Mouse (Mus musculus) Muller cell, postnatal 12 days (primary cell): ENCODE measurements around the gene Milr1.
A peak's percentile ranks its signal among the peaks of the same experiment; 100 is the strongest.
"Not testable (repeated sequence)": the region's sequence is repeated elsewhere in the genome, so short reads cannot be mapped to it uniquely, and the experiment has no call there.

Experiments
- DNase-seq: peaks from one replicate; pipeline ENCODE4 v3.0.0-alpha.2; 2015; ENCODE audit errors: inconsistent ontology term

Gene Milr1

DNA sequence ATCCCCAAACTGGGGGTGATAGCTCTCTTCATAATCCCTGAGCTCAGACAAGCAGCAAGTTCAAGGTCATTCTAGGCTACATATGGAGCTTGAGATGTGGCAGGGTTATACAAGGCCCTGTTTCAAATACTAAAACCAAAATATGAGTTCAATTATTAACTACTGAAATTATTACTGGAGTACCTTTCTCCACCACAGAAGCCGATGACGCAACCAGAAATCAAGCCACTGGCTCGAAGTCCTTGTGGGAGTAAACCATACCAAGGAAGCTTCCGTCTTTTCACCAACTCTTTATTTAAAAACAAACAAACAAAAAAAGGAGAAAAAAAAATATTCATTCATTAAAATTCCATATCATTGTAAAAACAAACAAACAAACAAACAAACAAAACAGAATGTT is 25.9 kb downstream of the Milr1 start:
- DNase-seq, result no peak

DNA sequence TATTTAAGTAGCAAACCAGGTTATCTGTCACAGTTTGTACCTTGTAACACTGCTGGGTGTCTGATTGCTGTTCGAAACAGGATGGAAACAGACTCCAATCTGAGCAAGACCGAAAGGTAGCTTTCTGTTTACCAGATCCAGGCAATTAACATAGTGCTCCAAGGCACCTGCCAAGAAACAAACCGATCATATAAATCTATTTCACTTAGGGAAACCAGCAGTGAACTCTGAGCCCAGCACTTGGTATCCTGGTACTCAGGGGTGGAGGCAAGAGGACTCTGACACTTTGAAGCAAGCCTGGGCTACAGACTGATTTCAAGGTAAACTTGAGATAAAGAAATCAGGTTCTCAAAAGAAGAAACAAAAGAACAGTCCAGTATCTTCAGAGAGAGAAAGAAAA is 26.4 kb downstream of the Milr1 start:
- DNase-seq, result no peak

DNA sequence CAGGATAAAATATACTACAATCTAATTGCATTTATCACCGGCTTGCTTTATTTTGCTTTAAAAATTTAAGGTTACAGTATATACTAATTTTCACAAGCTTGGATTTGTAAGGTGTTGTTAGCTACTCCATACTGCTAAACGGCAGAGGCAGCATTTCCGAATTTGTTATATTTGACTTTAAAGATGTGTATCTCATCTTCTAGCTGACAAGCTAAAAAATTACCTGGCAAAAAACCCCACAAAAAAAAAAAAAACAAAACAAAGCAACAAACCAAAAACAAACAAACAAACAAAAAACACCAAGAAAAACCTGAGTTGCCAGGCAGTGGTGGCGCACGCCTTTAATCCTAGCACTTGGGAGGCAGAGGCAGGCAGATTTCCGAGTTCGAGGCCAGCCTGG is 27.1 kb downstream of the Milr1 start:
- DNase-seq, result no peak

DNA sequence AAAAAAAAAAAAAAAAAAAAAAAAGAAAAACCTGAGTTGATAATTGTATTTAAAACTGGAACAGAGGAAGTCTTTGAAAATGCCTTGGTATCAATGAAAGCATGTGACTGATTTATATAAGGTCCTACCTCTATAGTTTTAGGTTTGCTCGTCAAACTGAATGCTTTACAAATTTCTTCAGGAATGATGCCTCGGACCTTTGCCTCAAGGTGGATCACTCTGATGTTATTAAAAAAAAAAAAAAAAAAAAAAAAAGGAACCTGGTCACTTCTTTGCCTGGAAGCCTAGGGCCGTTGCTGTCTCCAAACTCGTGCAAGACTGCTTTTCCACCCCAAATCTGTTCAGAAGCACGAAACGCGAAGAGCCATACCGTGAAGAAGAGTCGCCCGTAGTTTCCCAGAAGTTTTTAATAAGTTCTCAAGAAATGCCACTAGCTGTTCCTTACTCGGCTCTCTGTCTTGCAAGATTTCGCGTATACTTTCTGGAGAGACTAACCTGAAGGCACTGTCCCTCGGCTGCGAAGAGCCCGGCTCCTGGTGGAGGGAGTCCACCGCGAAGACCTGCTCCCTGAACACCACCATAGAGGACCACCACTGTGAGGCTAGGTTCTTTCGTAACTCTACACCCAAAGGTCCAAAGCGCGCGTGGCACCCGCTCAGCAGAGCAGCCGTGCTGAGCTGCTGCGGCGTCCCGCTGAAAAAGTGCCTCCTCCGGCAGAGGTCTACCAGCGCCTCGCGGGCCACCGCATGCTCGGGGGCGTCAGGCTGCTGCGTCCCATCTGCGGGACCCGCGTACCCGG is 27.8 kb downstream of the Milr1 start:
- DNase-seq, result peak; percentile 73

DNA sequence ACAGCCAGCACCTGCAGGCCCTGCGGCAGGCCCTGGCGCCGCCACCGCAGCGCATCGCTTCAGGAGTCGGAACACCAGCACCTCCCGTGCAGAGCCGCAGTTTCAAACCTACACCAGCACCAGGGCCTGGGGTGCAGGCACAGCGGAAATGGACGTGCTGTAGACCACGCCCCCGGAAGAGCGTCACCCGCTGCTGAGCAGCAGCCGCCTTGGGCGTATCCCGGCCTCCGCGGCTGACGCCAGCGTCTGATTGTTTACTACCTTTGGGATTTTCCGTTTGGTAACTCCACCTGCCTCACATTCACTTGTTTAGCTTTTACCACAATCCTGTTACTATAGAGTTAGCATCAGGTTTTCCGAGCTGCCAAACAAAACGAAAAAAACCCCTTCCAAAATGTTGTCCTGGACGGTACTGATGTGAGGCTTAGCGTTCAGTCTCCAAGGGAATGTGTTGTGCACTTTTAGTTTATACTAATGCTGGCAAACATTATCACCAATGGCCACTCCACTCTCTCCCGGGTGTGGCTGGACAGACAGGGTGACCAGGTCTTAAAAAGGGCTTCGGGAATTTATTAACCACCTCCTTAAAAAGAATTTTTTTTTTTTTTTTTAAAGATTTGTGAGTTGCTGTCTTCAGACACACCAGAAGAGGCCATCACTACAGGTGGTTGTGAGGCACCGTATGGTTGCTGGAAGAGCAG is 28.5 kb downstream of the Milr1 start, which contains the start of gene Polg2:
TSS of gene Polg2 (minus strand) at position 150 of the 701 bp plus-strand sequence.
- peak; percentile 94 for DNase-seq

DNA sequence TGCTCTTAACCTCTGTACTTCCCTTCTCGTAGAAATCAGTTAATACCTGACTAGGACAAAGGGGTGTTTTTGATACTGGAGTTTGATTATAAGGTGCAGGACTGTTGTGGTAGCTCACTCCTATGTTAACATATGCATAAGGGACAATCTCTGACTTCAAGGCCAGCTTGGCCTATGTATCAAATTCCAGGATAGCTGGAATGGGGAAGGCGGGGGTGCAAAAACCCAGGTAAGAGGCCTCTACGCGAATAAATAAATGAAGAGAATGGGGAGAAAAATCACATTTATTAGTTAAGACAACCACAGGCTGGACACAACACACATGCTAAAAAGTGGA is 29.0 kb downstream of the Milr1 start:
- no peak for DNase-seq

DNA sequence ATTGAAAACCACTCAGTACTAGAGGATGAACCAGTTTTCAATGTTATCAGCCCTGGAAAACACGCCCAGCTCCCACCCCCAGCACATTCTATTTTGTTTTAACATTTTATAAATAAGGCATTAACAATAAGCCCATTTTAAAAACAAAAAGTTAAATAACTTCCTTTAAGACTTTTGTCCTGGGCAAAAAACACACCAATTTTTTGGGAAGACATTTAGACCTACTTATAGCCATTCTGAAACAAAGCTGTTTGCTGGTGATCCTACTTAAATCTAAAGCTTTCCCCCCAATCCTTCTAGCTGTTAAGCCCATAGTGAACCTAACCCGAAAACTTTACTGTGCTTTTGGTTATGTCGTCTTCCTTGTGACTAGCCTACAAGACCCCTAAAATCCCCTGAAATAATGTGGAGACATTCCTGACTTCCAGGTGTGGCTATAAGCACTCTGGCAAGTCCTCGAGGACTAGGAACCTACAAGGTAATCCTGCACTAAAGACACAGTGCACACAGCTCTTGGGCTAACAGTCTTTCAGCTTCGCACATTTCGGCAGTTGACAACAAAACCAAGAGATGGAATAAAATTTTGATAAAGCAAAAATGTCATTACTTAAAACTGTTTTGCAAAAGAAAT is 29.7 kb downstream of the Milr1 start:
- DNase-seq, result no peak

DNA sequence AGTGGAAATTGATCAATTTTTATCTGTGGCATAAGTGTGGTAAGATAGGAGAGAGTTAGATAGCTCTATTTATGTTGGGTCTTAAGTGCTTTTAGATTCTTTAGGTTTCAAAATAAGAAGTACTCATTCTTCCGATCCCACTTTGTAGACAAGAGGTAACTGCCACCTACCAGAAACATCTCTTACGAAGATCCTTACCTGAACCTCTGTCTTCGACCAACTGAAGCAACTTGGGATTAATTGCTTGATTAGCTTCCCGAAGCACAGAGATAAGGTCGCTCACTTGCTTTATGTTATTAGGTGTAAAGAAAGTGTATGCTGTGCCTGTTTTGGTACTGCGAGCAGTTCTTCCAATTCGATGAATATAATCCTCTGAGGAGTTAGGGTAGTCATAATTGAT is 31.2 kb downstream of the Milr1 start:
- not testable (repeated sequence) for DNase-seq

DNA sequence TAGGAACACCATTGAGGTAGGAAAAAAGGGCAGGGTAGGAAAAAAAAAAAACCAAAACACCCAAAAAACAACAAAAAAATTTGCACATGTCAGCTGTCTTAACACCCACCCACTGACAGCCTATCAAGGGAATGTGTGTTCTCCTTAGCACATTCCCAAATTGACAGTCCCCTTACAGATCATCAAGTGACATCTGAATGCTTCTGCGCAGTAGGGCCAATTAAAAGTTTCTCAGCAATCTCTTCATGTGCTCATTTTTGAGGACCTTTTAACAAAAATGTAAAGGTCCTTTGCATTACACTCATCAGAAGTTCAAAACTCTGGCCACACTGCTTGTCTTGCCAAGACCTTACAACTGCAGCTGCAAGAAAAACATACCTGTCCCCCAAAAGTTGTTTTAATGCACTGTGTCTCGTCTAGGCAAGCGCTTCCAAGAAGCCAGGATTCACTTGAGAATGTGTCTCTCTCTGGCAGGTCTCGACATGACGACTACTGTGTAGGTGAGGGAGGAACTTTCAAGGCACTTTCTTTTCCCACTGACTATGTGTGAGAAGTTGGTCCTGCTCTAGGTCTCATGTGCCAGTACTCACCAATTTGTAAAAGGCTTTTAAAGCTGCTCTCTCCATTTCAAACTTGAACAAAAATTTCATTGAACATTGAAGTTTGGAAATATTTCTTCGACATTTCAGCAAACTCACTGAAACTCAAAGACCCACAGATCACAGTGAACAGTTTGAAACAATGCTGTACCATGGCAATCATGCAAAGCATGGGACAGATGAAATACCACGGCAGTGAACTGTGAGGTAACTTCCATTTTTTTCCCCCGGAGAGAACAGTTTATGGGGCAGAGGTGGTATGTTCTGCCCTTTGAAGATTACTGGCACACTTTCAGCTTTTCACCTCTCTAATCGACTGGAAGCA is 32.1 kb downstream of the Milr1 start:
- DNase-seq, result no peak

DNA sequence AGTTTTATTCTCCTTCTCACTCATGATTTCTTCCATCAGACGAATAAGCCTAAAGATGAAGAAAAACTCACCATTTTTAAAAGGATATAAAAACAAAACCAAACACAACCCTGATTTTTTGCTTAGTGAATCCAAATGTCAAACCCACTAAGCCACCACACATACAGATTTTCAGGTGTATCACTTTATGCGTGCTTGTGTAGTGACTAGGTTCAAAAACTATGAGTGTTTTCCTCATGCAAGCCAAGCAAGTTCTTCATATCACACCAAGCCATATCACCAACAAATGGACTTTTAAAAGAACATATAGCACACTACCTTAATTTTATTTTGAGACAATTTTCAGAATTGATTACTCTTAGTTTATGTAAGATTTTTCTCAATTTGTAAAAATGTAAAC is 33.5 kb downstream of the Milr1 start:
- DNase-seq, result no peak

DNA sequence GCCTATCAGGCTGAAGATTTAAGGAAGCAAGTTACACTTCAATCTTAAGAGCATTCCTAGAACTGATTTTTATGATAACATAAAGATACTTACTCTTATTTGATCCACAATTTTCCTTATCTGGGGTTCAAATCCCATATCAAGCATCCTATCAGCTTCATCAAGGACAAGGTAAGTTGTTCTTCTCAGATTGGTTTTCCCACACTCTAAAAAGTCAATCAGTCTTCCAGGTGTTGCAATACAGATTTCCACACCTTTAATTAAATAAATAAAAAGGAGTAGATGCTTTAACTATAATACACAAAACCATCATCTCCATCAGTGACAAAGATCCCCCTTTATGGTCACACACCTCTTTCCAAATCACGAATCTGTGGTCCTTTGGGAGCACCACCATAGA is 34.0 kb downstream of the Milr1 start:
- no peak for DNase-seq

DNA sequence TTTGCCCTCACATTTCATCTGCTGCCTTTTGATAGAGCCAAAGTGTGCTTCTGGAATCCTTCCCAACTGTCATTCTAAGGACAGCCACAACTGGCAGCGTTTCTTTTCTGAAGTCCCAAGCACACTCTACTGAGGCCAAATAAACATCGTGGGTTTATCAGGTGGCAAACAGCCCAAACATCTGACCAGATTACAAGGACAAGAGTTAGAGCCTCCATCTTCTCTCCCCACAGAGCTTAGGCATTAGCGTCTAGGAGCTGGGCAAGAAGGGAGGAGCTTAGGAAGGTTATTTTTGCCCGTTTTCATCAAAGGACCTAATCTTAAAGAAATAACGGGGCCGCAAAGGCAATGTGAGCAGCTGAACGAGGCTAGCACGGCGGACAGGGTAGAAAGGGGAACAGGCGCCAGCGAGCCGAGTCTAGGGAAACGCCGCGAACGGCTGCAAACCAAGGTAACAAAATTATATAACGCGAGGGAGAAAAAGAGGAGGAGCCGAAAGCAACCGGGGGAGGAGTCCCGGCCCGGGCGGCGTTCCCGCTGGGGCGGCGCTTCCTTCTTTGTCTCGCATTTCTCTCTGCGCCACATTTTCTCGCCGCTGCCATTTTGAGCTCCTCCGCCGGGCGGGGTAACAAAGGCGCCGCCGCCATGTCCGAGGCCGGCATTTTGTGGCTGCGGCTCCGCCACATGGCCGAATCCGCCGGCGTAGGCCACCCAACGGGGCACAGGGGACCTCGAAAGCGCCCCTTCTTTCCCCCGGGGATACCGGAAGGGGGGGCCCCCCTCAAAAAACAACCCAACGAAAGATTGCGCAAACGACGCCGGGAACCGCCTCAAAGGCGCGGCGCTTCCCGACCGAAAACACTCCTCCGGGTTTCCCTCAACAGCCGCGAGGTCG is 36.4 kb downstream of the Milr1 start:
- peak; percentile 92 for DNase-seq

DNA sequence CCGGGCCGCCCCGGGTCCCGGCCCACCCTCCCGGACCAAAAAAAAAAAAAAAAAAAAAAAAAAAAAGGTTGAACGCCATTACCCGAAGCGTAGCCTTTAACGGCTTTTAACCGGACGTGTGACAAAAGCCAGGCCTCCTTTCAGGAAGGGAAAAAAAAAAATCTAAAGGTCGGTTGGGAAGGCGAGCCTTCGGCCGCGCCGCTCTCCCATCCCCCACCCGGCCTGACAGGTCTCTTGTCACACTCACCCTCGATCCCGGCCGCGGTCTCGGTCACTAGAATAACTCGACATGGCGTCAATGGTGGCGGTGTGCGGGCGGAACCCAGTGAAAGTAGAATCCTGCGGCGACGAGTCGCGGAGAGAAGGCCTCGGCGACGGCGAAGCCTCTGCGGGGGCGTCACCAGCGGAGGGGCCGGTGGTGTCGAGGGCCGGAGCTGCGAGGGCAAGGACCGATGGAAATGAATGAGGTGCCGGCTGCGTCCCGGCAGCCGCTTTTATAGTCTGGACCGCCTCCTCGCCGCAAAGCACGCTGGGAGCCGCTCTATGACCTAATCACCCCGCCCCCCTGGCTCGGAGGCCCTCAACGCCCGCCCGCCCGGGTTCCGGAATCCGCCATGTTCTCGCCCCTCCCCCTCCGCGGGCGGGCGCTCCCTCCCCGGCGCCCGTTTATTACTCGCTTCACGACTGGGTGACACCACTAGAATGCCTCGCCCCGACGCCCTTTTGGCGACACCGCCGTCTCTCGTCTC is 37.2 kb downstream of the Milr1 start:
- DNase-seq, result peak; percentile 99

DNA sequence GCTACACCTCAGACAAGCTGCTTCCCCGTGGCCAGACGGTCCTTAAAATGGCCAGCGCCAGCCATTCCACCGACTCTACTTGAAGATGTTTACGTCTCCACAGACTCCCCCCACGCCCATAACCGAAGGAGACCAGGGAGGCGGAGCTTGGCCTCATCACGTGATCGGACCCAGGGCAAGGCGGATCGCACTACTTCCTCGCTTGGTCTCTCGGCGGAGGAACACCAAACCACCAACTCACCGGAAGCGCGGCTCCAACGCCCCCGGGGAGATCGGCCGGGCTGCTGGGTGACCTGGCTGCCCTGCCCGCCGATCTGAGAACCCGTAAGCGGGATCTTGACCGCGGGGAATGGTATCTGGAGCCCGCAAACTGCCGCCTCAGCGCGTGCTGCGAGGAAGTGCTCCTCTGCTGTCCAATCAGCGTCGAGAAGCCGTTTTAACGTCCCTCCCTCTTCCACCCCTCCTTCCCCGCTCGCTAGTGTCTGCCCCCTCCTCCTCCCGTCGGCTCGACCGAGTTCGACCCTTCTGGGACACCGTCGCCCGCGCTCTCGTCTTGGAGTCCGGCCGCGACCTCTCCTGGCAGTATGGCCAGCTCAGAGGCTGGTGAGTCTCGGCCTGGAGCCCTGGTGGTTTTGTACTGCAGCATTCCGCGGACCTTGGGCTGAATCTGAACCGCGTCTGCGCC is 37.9 kb downstream of the Milr1 start, which contains the start of the genes Ddx5 and Cep95:
TSS of gene Ddx5 (minus strand) at position 411 of the 685 bp plus-strand sequence.
TSS of gene Cep95 (plus strand) at position 478 of the 685 bp plus-strand sequence.
- DNase-seq, result peak; percentile 99

DNA sequence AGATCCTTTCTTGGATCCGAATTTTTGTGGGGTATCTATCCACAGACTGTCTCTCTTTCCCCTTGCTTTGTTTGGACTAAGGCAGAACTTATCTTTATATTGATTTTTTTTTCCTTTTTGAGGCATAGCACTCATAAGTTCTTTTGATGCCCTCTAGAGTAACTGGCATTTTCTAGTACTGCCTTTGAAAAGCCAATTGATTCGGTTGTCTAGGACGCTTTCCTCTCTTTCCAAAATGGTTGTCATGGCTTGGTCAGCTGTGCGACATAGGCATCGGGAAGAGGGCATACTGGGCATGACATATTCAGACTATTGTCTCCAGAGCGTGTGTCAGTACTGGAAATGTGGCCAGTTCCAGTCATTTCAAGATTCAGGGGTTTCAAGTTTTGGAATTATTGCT is 38.6 kb downstream of the Milr1 start:
- peak; percentile 43 for DNase-seq

DNA sequence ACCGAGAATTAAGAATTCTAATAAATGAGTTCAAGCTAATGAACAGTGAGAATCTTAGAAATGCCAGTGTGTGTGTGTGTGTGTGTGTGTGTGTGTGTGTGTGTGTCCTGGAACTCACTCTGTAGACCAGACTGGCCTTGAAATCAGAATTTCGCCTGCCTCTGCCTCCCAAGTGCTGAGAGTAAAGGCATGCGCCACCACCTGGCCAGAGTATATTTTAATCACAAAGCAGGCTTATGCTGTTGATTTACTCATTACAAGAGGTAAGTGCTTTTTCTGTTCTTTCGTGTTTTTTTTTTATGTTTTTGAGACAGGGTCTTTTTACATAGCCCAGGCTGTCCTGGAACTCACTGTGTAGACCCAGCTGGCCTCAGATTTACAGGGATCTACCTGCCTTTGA is 42.8 kb downstream of the Milr1 start:
- no peak for DNase-seq

DNA sequence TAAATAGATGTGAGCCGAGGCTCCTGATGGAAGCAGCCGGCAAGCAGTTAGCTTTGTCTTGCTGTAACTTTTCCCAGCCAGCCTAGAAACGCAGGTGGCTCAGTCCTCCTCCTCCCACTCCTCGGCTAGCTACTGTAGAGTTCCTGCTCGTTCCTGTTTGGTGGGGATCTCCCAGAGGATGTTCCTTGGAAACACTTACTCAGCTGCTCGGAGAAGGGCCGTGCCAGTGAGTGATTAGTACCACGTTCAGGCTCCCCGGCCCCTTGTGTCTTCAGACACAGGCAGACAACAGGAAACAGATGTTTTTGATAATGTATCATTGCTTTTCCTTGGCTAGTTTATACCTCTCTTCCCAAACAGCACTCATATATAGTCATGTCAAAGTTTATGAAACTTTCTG is 44.7 kb downstream of the Milr1 start:
- no peak for DNase-seq

DNA sequence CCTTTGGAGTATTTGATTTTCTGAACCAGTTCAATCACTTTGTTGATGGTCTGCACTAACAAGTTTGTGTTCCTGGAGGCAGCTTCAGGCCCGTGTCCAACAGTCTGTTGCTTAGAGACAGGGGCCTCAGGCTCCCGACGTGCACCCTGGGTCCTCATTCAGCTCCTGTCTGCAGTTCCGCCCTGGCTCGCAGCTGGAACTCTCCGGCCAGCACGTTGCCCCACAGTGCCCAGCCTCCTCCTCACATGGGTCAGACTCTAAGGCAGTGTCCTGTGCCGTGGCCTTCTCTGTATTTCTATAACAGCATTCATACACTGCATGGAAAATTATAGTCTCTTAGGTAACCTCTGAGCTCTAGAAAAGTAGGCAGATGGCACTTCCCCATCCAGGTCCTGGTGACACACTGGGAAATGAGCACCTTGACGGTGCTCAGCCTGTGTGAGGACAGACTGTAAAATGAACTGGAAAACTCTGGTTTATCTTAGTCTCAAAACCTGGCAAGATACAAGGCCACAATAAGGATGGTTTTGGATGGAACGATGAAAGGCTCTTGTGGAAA is 51.1 kb downstream of the Milr1 start:
- no peak for DNase-seq

DNA sequence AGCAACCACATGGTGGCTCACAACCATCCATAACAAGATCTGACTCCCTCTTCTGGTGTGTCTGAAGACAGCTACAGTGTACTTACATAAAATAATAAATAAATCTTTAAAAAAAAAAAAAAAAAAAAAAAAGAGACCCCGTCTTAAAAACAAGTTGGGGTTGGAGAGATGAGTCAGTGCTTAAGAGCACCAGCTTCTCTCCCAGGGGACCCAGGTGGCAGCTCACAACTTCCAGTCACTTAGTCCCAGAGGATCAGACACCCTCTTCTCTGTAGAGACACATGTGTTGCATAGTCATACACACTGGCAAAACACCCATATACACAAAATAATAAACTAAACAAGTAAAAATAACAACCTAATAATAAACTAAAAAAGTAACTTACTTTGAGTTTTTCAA is 56.4 kb downstream of the Milr1 start:
- not testable (repeated sequence) for DNase-seq
